ENCODE assay signal across 6 mouse cellular contexts in the genomic region with DNA sequence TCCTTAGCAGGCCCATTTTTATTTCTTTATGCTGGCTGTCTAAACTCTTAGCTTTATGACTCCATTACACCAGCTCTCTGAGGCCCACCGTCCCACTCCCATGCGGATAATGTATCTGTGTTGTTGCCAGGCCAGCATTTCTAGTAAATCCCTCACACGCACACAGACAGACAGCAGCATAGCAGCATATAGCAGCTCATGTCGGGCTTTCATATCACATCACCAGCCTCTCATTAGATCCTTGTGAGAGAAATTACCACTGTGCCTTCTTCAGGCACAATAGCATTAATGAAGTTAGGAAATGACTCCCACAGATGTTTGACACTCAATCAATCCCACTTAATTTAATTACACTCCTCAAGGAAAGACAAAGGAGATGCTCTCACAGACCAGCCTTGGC.
DNase-seq lines count a peak whose midpoint lies in the region; ATAC-seq lines count a peak whose summit lies in the region.
"Not testable (repeated sequence)": the region's sequence is repeated elsewhere in the genome, so short reads cannot be mapped to it uniquely, and the experiment has no call there.

No protein-coding gene starts in this region.

- not testable (repeated sequence) for H3K27ac ChIP-seq in forebrain, embryonic 14.5 days (ENCODE audit: low read depth, low read length); hindbrain, embryonic 11.5 days (ENCODE audit: low read depth, low read length); hindbrain, embryonic 15.5 days (replicated peaks); kidney, embryonic 15.5 days; neural tube, embryonic 12.5 days; neural tube, embryonic 15.5 days (replicated peaks)

- not testable (repeated sequence) for H3K4me3 ChIP-seq in forebrain, embryonic 14.5 days (ENCODE audit: low read depth, low read length); hindbrain, embryonic 11.5 days (ENCODE audit: low read depth, low read length); hindbrain, embryonic 15.5 days; kidney, embryonic 15.5 days (replicated peaks); neural tube, embryonic 12.5 days; neural tube, embryonic 15.5 days (replicated peaks)

- H3K9me3 ChIP-seq in forebrain, embryonic 14.5 days (replicated peaks; ENCODE audit: control insufficient read depth, low read length); hindbrain, embryonic 11.5 days (ENCODE audit: control insufficient read depth, low read length); hindbrain, embryonic 15.5 days; kidney, embryonic 15.5 days (replicated peaks); neural tube, embryonic 12.5 days; neural tube, embryonic 15.5 days (replicated peaks): not testable (repeated sequence)

- ATAC-seq in forebrain, embryonic 14.5 days: peak; percentile 52
- ATAC-seq in hindbrain, embryonic 11.5 days (ENCODE audit: low FRiP score): peak; percentile 64
- peak; percentile 56 for ATAC-seq in hindbrain, embryonic 15.5 days (ENCODE audit: low FRiP score, low read depth)
- ATAC-seq in kidney, embryonic 15.5 days (replicated peaks; ENCODE audit: low FRiP score): 0 out of 2 replicates have a peak, but pooled peaks have one; percentile 18
- ATAC-seq in neural tube, embryonic 12.5 days (ENCODE audit: low FRiP score, low read depth): peak; percentile 70
- ATAC-seq in neural tube, embryonic 15.5 days (ENCODE audit: low FRiP score): 0 out of 2 replicates have a peak, but pooled peaks have one; percentile 55

- not testable (repeated sequence) for H3K9ac ChIP-seq in forebrain, embryonic 14.5 days (ENCODE audit: low read length); hindbrain, embryonic 11.5 days (ENCODE audit: low read depth, low read length); hindbrain, embryonic 15.5 days; kidney, embryonic 15.5 days; neural tube, embryonic 12.5 days; neural tube, embryonic 15.5 days (replicated peaks)

- not testable (repeated sequence) for H3K27me3 ChIP-seq in forebrain, embryonic 14.5 days (replicated peaks; ENCODE audit: control insufficient read depth, insufficient read depth, low read length); hindbrain, embryonic 11.5 days (ENCODE audit: control insufficient read depth, insufficient read depth, low read length); hindbrain, embryonic 15.5 days; kidney, embryonic 15.5 days; neural tube, embryonic 12.5 days (replicated peaks); neural tube, embryonic 15.5 days (replicated peaks)

- WGBS in forebrain, embryonic 14.5 days: 54% methylated on average over 4 of the region's 4 CpGs
- 80% methylated on average over 4 of the region's 4 CpGs for WGBS in hindbrain, embryonic 11.5 days
- WGBS in hindbrain, embryonic 15.5 days: 47% methylated on average over 4 of the region's 4 CpGs
- 43% methylated on average over 4 of the region's 4 CpGs for WGBS in kidney, embryonic 15.5 days
- 64% methylated on average over 4 of the region's 4 CpGs for WGBS in neural tube, embryonic 12.5 days
- WGBS in neural tube, embryonic 15.5 days: 31% methylated on average over 4 of the region's 4 CpGs

- not testable (repeated sequence) for H3K36me3 ChIP-seq in forebrain, embryonic 14.5 days (ENCODE audit: control insufficient read depth, insufficient read depth, low read length); hindbrain, embryonic 11.5 days (ENCODE audit: control insufficient read depth, insufficient read depth, low read length); hindbrain, embryonic 15.5 days; kidney, embryonic 15.5 days; neural tube, embryonic 12.5 days; neural tube, embryonic 15.5 days

- H3K4me1 ChIP-seq in forebrain, embryonic 14.5 days (ENCODE audit: control insufficient read depth, insufficient read depth, low read length); hindbrain, embryonic 11.5 days (replicated peaks; ENCODE audit: control insufficient read depth, insufficient read depth, low read length); hindbrain, embryonic 15.5 days (replicated peaks); kidney, embryonic 15.5 days; neural tube, embryonic 12.5 days; neural tube, embryonic 15.5 days: not testable (repeated sequence)

- H3K4me2 ChIP-seq in forebrain, embryonic 14.5 days (ENCODE audit: low read length); hindbrain, embryonic 11.5 days (replicated peaks; ENCODE audit: low read depth, low read length); hindbrain, embryonic 15.5 days; kidney, embryonic 15.5 days; neural tube, embryonic 12.5 days (replicated peaks); neural tube, embryonic 15.5 days: not testable (repeated sequence)

- DNase-seq in forebrain, embryonic 14.5 days (ENCODE audit: low spot score); hindbrain, embryonic 11.5 days (ENCODE audit: low spot score): not testable (repeated sequence)

Comparison
In these comparisons a context has a peak if more than half of its experiments do, and no peak if none do; other contexts are left out.
1. ATAC-seq: peak in every context shown above with its lines; median percentile 70 in neural tube, embryonic 12.5 days; 64 in hindbrain, embryonic 11.5 days; 56 in hindbrain, embryonic 15.5 days; 55 in neural tube, embryonic 15.5 days; 52 in forebrain, embryonic 14.5 days; 18 in kidney, embryonic 15.5 days.